Comparison of ENCODE assay signal across 1 mouse cellular context in the genomic region with DNA sequence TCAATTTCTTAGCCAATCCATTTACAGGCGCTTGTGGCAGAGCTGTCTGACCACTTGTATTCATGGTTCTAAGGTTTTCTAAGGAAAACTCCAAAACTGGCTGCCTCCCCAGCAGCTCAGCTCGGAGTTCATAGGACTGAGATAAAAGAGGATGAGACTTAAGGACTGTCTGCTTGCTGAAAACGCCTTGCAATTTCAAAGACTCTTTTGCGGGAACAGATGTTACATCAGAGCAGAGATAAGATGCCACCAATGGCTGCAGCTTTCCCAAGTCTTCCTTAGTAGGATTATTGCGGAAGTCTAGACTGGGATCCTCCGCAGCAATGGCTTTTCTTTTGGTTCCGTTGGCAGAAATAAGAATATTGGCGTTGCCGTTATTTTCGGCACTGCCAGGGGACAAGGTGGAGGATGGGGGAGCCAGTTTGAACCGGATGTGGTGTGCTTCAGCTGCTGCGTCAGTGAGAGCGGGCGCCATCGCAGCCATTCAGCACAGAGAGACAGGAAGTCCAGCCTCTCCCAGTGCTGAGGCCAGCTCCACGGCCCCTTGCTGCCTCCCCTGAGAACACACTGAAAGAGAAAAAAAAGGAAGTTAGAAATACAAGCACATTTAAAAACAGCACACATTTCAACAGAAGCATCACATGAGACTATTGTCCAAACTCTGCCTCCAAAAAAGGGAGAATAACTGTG.
TF ChIP-seq lines count a peak whose summit lies in the region.

No protein-coding gene starts in this region.

TF ChIP-seq in MEL, 35 proteins besides CTCF, POLR2A, EP300 and RAD21 (continued from another document):
- no peak for TF ChIP-seq BHLHE40 (IDR thresholded peaks at IDR 0.05; ENCODE audit: borderline replicate concordance, low read depth, low read length)
- TF ChIP-seq TCF12 (IDR thresholded peaks at IDR 0.05; ENCODE audit: low read depth, low read length), result no peak
